Mouse (Mus musculus): Measurements from ENCODE around the gene D330045A20Rik. TPM values are rescaled to one million over a fixed set of nuclear protein-coding genes. Genes with fewer than 3 reads are reported as not detected.

Gene D330045A20Rik
- 14.6 TPM for polyA plus RNA-seq (2014; fragmentation: Illumina TruSeq; extraction: RNeasy Lipid Tissue Mini Kit (QIAGEN cat#74804); ENCODE audit: low read depth, low replicate concordance)

DNA sequence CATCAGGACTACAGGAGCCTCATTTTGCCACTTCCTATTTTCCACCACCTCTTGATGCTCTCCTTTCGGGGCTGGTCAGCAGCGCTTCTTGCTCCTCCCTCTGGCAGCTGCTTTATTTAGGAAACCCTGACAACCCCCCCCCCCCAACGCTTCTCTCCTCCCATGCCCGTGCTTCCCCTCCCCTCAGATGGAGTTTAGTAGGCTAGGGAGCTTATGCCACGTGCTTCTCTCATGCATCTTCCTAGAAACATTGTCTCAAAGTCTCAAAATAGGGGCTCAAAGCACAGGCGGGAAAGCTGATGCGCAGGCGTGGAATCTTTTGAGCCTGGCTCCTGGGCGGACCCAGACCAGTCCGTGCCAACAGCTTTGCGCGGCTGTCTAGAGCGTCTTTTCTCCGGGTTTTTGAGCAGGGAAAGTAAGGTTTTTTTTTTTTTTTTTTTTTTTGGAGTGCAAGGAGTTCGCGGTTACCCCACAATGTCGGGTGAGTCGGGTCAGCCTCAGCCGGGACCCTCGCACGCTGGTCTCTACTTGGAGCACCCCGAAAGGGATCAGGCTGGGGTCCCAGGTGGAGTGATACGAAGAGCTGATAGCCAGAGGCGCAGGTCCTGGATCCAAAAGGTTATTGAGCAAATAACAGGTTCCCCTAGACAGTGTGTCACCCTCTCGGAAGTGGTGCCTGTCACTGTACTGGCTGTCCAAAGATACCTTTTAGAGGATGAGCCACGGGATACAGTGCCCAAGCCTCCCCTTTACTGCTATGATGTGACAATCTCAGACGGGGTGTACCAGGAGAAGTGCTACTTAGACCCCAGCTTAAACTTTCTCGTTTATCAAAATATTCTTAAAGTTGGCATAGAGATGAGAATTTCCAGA, at the start of gene D330045A20Rik:
TSS of gene D330045A20Rik (plus strand) at position 346 of the 873 bp plus-strand sequence.

DNA sequence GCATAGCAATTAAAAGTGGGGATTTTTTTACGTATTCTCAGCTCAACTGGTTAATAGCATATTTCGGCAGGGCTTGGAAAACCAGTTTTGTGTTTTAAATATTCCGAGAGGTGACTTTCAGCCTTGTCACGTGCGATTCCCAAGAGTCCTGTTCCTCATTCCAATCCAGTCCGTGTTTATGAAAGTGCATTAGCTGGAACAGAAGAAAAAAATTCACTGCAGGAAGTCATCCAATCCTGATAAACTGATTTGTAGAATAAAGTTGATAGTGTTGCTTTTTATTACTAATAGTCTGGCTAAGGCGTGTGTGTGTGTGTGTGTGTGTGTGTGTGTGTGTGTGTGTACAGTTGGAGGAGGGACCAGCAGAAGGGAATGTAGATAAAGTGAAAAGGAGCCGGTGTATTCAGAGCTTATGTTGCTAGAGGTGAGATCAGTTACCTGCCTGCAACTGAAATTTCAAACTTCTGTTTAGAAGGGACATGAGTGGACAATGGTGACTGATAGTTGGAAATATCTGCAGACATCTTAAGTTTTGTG, 82.8 kb downstream of the D330045A20Rik start, which contains the start of gene Rnf128:
TSS of gene Rnf128 (plus strand) at position 392 of the 537 bp plus-strand sequence.

Other genes with a start within 250 kb of the D330045A20Rik start
- not detected for gene Trap1a, start 146.7 kb upstream of the D330045A20Rik start, polyA plus RNA-seq (2014; fragmentation: Illumina TruSeq; extraction: RNeasy Lipid Tissue Mini Kit (QIAGEN cat#74804); ENCODE audit: low read depth, low replicate concordance)
- gene Rnf128, start 82.9 kb downstream of the D330045A20Rik start, polyA plus RNA-seq (2014; fragmentation: Illumina TruSeq; extraction: RNeasy Lipid Tissue Mini Kit (QIAGEN cat#74804); ENCODE audit: low read depth, low replicate concordance), result 439 TPM
- gene Tbc1d8b, start 204.6 kb downstream of the D330045A20Rik start, polyA plus RNA-seq (2014; fragmentation: Illumina TruSeq; extraction: RNeasy Lipid Tissue Mini Kit (QIAGEN cat#74804); ENCODE audit: low read depth, low replicate concordance), result 53.0 TPM
- not detected for gene Gm15013, start 234.1 kb downstream of the D330045A20Rik start, polyA plus RNA-seq (2014; fragmentation: Illumina TruSeq; extraction: RNeasy Lipid Tissue Mini Kit (QIAGEN cat#74804); ENCODE audit: low read depth, low replicate concordance)